Mouse (Mus musculus): ENCODE measurements around the gene Pnma5. TPM values are rescaled to one million over a fixed set of nuclear protein-coding genes. Genes with fewer than 3 reads are reported as not detected.

Pnma5 gene
- under 1 TPM in 1 of 2 experiments, not detected in 1; 0.88 TPM for polyA plus RNA-seq (2017; shearing (Covaris generic))

DNA sequence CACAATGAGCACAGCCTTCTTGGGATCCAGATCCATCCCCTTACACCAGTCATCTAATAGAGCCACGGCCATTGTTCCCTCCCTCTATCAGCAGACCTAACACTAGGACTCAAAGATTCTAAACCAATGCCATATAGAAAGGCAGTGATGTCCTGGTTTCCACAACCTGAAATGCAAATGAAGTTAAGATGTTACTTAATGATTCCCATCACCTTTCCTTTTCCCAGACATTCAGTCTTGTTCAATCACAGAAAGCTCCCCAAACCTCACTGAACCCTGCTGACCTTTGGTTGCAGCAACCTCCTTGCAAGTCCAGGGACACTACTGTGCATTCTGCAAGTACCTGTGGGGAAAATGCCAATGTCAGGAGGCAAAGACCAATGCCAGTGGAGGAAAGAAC is at the start of gene Pnma5:
Gene Pnma5 (minus strand): TSS at position 101 of the 400 bp plus-strand sequence.

DNA sequence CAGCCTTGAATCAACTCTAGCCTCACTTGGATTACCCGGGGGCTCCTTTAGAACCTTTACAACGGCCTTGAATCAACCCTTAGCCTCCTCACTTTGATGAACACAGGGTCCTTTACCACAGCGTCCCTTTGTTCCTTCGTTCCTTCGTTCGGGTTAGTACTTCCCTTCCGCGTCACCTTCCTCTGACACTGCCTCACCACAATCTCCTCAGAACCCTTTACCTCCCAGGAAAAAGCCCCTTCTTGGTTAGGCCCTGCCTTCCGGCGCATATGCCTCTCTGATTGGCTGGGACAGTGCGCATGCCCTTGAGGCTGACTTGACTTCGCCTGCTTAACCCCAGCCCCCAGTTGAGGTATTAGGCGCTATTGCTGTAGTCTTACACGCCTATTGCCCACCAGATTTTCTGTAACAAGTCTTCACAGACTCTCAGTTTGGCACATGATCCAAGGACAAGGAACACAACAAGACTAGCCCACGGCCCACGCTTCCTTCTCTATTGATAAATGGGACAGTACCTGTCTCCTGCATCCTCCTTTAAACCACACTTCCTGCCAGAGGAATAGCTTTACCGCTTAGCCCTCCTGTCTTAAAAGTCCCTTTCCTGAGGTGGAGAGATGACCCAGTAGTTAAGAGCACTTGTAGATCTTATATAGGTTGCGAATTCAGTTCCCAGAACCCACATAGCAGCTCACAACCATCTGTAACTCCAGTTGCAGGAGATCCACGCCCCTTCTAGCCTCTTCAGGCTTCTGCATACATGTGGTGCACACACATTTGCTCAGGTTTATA is 45.6 kb upstream of the Pnma5 start, which contains the start of gene Xlr4a:
Gene Xlr4a (minus strand): TSS at position 212 of the 789 bp plus-strand sequence.

DNA sequence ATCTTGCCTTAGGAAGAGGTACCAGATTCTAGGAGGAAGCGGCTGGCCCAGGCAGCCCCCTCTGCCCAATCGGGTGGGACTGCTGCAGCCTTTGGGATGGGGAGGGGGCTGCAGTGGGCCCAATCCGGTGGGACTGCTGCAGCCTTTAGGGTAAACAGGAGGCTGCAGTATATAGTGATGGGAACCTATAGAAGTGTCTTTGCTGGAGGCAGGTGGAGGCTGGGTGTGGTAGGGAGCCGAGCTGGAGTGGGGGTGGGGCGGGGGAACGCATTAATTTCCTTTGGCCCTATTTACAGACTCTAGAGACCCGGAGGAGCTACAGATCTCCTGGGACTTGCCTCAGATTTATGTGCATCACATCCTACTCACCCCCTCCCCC is 27.5 kb upstream of the Pnma5 start, which contains the start of gene Pnma3:
Gene Pnma3 (plus strand): TSS at position 373 of the 379 bp plus-strand sequence.

DNA sequence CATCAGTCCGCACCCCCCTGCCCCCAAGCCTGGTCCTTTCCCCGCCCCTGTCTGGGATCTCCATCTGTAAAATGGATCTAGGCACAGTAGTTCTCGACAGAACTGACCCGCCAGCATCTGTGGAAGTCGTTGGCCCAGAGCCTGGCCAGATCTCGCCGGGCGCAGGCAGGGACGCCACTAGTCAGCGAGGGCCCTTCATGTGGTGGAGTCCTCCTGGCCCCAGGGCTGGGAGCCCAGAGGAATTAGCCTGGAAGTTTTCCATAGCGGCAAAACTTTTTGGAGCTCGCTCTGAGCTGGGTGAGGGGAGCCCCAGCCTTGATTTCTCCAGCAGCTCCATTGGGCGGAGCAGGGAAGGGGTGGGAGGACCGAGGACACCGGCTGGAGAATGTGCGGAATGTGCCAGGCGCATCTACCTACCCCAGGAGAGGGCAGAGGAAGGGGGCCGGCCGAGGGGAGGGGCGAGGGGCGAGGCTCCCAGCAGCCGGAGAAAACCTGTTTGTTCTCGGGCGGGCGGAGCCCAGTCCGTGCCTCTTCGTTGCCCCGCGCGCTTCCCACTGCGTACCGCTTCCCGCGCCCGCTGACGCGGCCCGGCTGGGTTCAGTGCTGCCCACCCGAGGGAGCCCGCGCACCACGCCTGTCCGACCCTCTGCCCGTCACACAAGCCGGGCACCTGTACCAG is 49.9 kb downstream of the Pnma5 start, which contains the start of gene Zfp185:
Gene Zfp185 (plus strand): TSS at position 499 of the 679 bp plus-strand sequence.

Other genes starting within 250 kb of the Pnma5 start
- not detected for gene Gabrq, start 211.9 kb downstream of the Pnma5 start, polyA plus RNA-seq (2017; shearing (Covaris generic))
- 100 to 1,000 TPM; 115 to 118 TPM for gene Cetn2, start 118.7 kb downstream of the Pnma5 start, polyA plus RNA-seq (2017; shearing (Covaris generic))
- gene Nsdhl, start 118.5 kb downstream of the Pnma5 start, polyA plus RNA-seq (2017; shearing (Covaris generic)): 10 to 100 TPM; 17.5 to 17.8 TPM
- under 1 TPM in 1 of 2 experiments, not detected in 1; 0.77 TPM for gene Zfp185, start 49.8 kb downstream of the Pnma5 start, polyA plus RNA-seq (2017; shearing (Covaris generic))
- gene Pnma3, start 27.7 kb upstream of the Pnma5 start, polyA plus RNA-seq (2017; shearing (Covaris generic)): not detected
- gene Xlr4a, start 45.4 kb upstream of the Pnma5 start, polyA plus RNA-seq (2017; shearing (Covaris generic)): 10 to 100 TPM; 77.0 to 88.6 TPM
- 1 to 10 TPM; 1.8 to 3.7 TPM for gene Xlr3a, start 60.0 kb upstream of the Pnma5 start, polyA plus RNA-seq (2017; shearing (Covaris generic))
- under 1 TPM in 1 of 2 experiments, not detected in 1; 0.71 TPM for gene Gm14685, start 79.9 kb upstream of the Pnma5 start, polyA plus RNA-seq (2017; shearing (Covaris generic))
- gene Xlr5b, start 111.7 kb upstream of the Pnma5 start, polyA plus RNA-seq (2017; shearing (Covaris generic)): not detected
- gene DXBay18, start 112.3 kb upstream of the Pnma5 start, polyA plus RNA-seq (2017; shearing (Covaris generic)): under 1 TPM in 1 of 2 experiments, not detected in 1; 0.65 TPM
- gene Spin2d, start 139.9 kb upstream of the Pnma5 start, polyA plus RNA-seq (2017; shearing (Covaris generic)): not detected
- gene Xlr3b, start 155.1 kb upstream of the Pnma5 start, polyA plus RNA-seq (2017; shearing (Covaris generic)): 10 to 100 TPM; 26.2 to 30.7 TPM
- 100 to 1,000 TPM; 124 to 139 TPM for gene Xlr4b, start 177.2 kb upstream of the Pnma5 start, polyA plus RNA-seq (2017; shearing (Covaris generic))
- gene F8a, start 191.2 kb upstream of the Pnma5 start, polyA plus RNA-seq (2017; shearing (Covaris generic)): 10 to 100 TPM; 21.8 to 26.9 TPM
- gene Xlr4c, start 206.0 kb upstream of the Pnma5 start, polyA plus RNA-seq (2017; shearing (Covaris generic)): 10 to 100 TPM; 49.4 to 76.7 TPM
- gene Xlr3c, start 228.3 kb upstream of the Pnma5 start, polyA plus RNA-seq (2017; shearing (Covaris generic)): not detected